Mouse (Mus musculus): Measurements from ENCODE around the gene Ranbp10. TPM values are rescaled to one million over a fixed set of nuclear protein-coding genes. Genes with fewer than 3 reads are reported as not detected.

The Ranbp10 gene
- polyA plus RNA-seq, 1 experiment from 2014 or later, result 14.6 TPM

GRCm38 (mm10) chr8:105820925-105821324 is 6.2 kb downstream of the Ranbp10 start:
- Histone ChIP-seq H3K27ac (no peak overlapping the region), H3K4me2 (replicated peaks) (no peak overlapping the region), H3K36me3 (peaks cover 52% of the 10 kb centered on the region), H3K9ac (no peak overlapping the region), H3K4me1 (peaks cover 10% of the 10 kb centered on the region), H3K9me3 (no peaks in the 10 kb centered on the region), H3K27me3 (replicated peaks) (no peaks in the 10 kb centered on the region), H3K4me3 (no peak overlapping the region)
- 96% methylated on average over 1 of the region's 1 CpGs for WGBS
- no peak for ATAC-seq (ENCODE audit: low FRiP score, low read depth)

DNA sequence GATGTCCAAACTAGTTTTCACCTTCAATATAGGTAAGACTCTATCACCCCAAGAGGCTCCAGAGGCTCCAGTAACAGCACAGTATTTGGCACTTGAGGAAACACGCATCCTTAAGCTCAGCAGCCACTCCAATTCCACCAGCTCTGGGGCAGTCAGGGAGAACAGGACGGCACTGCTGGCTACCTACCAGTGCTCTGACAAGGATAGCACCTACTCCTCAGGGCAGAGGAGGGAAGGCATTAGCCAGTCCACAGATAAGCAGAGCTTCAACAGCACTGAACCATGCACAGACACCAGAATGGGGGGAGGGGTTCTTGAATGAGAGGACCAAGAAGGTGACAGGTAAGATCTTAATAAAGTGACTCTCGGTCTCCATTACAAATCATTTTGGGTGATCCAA is 7.5 kb downstream of the Ranbp10 start:
- Histone ChIP-seq H3K9ac (no peak overlapping the region), H3K27ac (no peak overlapping the region), H3K9me3 (no peaks in the 10 kb centered on the region), H3K36me3 (peaks cover 48% of the 10 kb centered on the region), H3K4me2 (replicated peaks) (no peak overlapping the region), H3K4me3 (no peak overlapping the region), H3K27me3 (replicated peaks) (no peaks in the 10 kb centered on the region), H3K4me1 (no peaks in the 10 kb centered on the region)
- no peak for ATAC-seq (ENCODE audit: low FRiP score, low read depth)
- WGBS, result 96% methylated on average over 3 of the region's 3 CpGs

- Histone ChIP-seq H3K4me3 (no peak overlapping the region), H3K4me1 (no peaks in the 10 kb centered on the region; the same call in 1 of the 2 replicates), H3K4me2 (replicated peaks) (no peak overlapping the region), H3K27ac (no peak overlapping the region), H3K9me3 (no peaks in the 10 kb centered on the region), H3K36me3 (peaks cover 20% of the 10 kb centered on the region), H3K27me3 (replicated peaks) (no peaks in the 10 kb centered on the region), H3K9ac (no peak overlapping the region)
- WGBS, result 98% methylated on average over 6 of the region's 6 CpGs
- no peak for ATAC-seq (ENCODE audit: low FRiP score, low read depth)
Measured at GRCm38 (mm10) chr8:105813241-105813640, 13.9 kb downstream of the Ranbp10 start.

GRCm38 (mm10) chr8:105812511-105812910 is 14.6 kb downstream of the Ranbp10 start:
- no peaks in the 10 kb centered on the region; the same call in 1 of the 2 replicates for H3K4me1 ChIP-seq
- no peak for ATAC-seq (ENCODE audit: low FRiP score, low read depth)
- no peaks in the 10 kb centered on the region for H3K27me3 ChIP-seq (replicated peaks)
- H3K36me3 ChIP-seq, result peaks cover 20% of the 10 kb centered on the region
- H3K4me2 ChIP-seq (replicated peaks), result no peak overlapping the region
- H3K9ac ChIP-seq, result no peak overlapping the region
- 89% methylated on average over 5 of the region's 5 CpGs for WGBS
- H3K4me3 ChIP-seq, result no peak overlapping the region
- no peak overlapping the region for H3K27ac ChIP-seq
- H3K9me3 ChIP-seq, result no peaks in the 10 kb centered on the region

DNA sequence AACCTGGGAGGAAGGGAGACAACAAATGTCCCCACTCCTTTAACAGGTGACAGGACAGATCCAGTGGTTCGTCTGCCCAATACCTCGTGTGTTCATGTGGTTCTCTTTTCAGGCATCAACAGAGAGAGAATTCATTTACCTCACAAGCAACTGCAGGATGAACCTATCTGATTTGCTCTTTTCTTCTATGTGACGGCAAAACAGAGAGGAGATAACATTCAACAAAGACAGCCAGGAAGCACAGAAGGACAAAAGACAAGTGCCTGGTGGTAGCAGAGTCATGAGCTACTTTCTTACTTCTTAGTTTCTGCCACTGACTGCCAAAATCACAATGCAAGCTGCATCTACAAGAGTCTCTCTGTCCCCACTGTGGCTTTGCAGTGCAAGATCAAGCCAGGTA is 15.6 kb downstream of the Ranbp10 start:
- ATAC-seq (ENCODE audit: low FRiP score, low read depth), result no peak
- H3K4me3 ChIP-seq, result no peak overlapping the region
- no peaks in the 10 kb centered on the region for H3K27me3 ChIP-seq (replicated peaks)
- no peak overlapping the region for H3K27ac ChIP-seq
- no peaks in the 10 kb centered on the region; the same call in 1 of the 2 replicates for H3K4me1 ChIP-seq
- WGBS, result 90% methylated on average over 3 of the region's 3 CpGs
- H3K9me3 ChIP-seq, result no peaks in the 10 kb centered on the region
- H3K9ac ChIP-seq, result no peak overlapping the region
- no peak overlapping the region for H3K4me2 ChIP-seq (replicated peaks)
- peaks cover 20% of the 10 kb centered on the region for H3K36me3 ChIP-seq

GRCm38 (mm10) chr8:105811061-105811460 is 16.1 kb downstream of the Ranbp10 start:
- 91% methylated on average over 10 of the region's 10 CpGs for WGBS

DNA sequence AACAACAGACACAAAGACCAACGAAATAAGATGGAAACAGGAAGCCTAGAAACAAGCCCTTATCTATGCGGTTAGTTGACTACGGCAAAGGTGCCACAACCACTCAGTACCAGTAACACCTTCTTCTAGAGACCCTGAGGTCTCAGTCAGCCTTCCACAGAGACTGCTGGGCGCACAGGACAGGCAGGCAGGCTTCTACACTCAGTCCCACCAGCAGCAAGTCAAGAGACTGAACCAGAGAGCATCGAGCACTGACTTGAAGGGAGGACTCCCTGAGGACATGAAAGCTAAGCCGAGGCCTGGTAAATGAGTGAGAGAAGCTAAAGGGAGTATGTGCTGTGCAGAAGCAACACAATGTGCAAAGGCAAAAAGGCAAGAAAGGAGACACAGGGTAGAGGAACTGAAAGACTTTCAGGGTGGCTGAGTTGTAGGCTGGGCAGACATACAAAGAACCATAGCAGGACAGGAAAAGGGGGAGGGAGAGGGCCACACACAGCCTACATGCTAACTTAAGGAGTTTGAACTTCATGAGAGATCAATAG is 16.8 kb downstream of the Ranbp10 start:
- Histone ChIP-seq H3K9ac (no peak overlapping the region), H3K27me3 (replicated peaks) (no peaks in the 10 kb centered on the region), H3K9me3 (no peaks in the 10 kb centered on the region), H3K4me3 (no peak overlapping the region), H3K4me2 (replicated peaks) (no peak overlapping the region), H3K27ac (no peak overlapping the region), H3K4me1 (no peaks in the 10 kb centered on the region; the same call in 1 of the 2 replicates), H3K36me3 (peaks cover 23% of the 10 kb centered on the region)
- 93% methylated on average over 6 of the region's 6 CpGs for WGBS
- ATAC-seq (ENCODE audit: low FRiP score, low read depth), result no peak

More at GRCm38 (mm10) chr8:105811061-105811460, 16.1 kb downstream of the Ranbp10 start:
- Histone ChIP-seq H3K9me3 (no peaks in the 10 kb centered on the region), H3K36me3 (peaks cover 20% of the 10 kb centered on the region), H3K4me1 (no peaks in the 10 kb centered on the region; the same call in 1 of the 2 replicates), H3K27ac (no peak overlapping the region), H3K4me3 (no peak overlapping the region), H3K9ac (no peak overlapping the region), H3K4me2 (replicated peaks) (no peak overlapping the region), H3K27me3 (replicated peaks) (no peaks in the 10 kb centered on the region)
- no peak for ATAC-seq (ENCODE audit: low FRiP score, low read depth)

- ATAC-seq (ENCODE audit: low FRiP score, low read depth), result no peak
- Histone ChIP-seq H3K36me3 (peaks cover 32% of the 10 kb centered on the region), H3K27ac (no peak overlapping the region), H3K4me1 (no peaks in the 10 kb centered on the region; the same call in 1 of the 2 replicates), H3K4me3 (no peak overlapping the region), H3K4me2 (replicated peaks) (no peak overlapping the region), H3K9ac (no peak overlapping the region), H3K9me3 (no peaks in the 10 kb centered on the region), H3K27me3 (replicated peaks) (no peaks in the 10 kb centered on the region)
- WGBS, result 97% methylated on average over 2 of the region's 2 CpGs
Measured at GRCm38 (mm10) chr8:105808480-105808879, 18.7 kb downstream of the Ranbp10 start.

GRCm38 (mm10) chr8:105807766-105808165 is 19.4 kb downstream of the Ranbp10 start:
- no peak overlapping the region for H3K27ac ChIP-seq
- no peak overlapping the region for H3K4me2 ChIP-seq (replicated peaks)
- no peaks in the 10 kb centered on the region for H3K27me3 ChIP-seq (replicated peaks)
- no peaks in the 10 kb centered on the region; the same call in 1 of the 2 replicates for H3K4me1 ChIP-seq
- no peak overlapping the region for H3K4me3 ChIP-seq
- 91% methylated on average over 5 of the region's 5 CpGs for WGBS
- H3K9ac ChIP-seq, result no peak overlapping the region
- H3K36me3 ChIP-seq, result peaks cover 32% of the 10 kb centered on the region
- H3K9me3 ChIP-seq, result no peaks in the 10 kb centered on the region
- ATAC-seq (ENCODE audit: low FRiP score, low read depth), result no peak

GRCm38 (mm10) chr8:105805964-105806363 is 21.2 kb downstream of the Ranbp10 start:
- Histone ChIP-seq H3K9me3 (no peaks in the 10 kb centered on the region), H3K4me3 (no peak overlapping the region), H3K36me3 (peaks cover 17% of the 10 kb centered on the region), H3K9ac (no peak overlapping the region), H3K4me1 (no peaks in the 10 kb centered on the region), H3K4me2 (replicated peaks) (no peak overlapping the region), H3K27me3 (replicated peaks) (no peaks in the 10 kb centered on the region), H3K27ac (no peak overlapping the region)
- no peak for ATAC-seq (ENCODE audit: low FRiP score, low read depth)
- WGBS, result 83% methylated on average over 1 of the region's 1 CpGs

DNA sequence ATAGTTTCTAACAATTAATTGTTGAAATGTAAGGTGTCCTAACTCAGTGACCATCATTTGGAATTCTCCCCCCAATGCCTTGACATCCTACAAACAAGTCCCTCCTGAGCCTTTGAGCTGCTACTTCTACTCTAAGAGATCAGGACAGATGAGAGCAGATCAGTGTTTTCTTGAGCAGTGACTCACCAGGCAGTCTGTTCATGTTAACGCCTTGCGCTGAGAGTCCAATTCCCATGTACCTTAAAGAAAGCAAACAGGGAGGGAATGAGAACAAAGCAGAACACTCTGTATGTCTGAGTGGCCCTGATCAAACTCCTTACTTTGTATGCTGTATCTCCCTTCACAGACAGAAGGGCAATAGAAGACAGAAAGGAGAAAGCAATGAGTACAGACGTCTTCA is 21.8 kb downstream of the Ranbp10 start:
- Histone ChIP-seq H3K27ac (no peak overlapping the region), H3K4me3 (no peak overlapping the region), H3K9me3 (no peaks in the 10 kb centered on the region), H3K4me1 (no peaks in the 10 kb centered on the region), H3K36me3 (peaks cover 14% of the 10 kb centered on the region), H3K4me2 (replicated peaks) (no peak overlapping the region), H3K9ac (no peak overlapping the region), H3K27me3 (replicated peaks) (no peaks in the 10 kb centered on the region)
- WGBS, result 78% methylated on average over 3 of the region's 3 CpGs
- no peak for ATAC-seq (ENCODE audit: low FRiP score, low read depth)

- no peaks in the 10 kb centered on the region for H3K27me3 ChIP-seq (replicated peaks)
- ATAC-seq (ENCODE audit: low FRiP score, low read depth), result no peak
- no peaks in the 10 kb centered on the region for H3K9me3 ChIP-seq
- 95% methylated on average over 7 of the region's 7 CpGs for WGBS
- no peaks in the 10 kb centered on the region for H3K4me1 ChIP-seq
- no peak overlapping the region for H3K4me2 ChIP-seq (replicated peaks)
- peaks cover 16% of the 10 kb centered on the region for H3K36me3 ChIP-seq
- no peak overlapping the region for H3K27ac ChIP-seq
- H3K4me3 ChIP-seq, result no peak overlapping the region
- no peak overlapping the region for H3K9ac ChIP-seq
Measured at GRCm38 (mm10) chr8:105804797-105805196, 22.4 kb downstream of the Ranbp10 start.

Measured in neural tube, embryonic 12.5 days (tissue).